Mouse (Mus musculus): ENCODE measurements around the gene Fam78b.

The Fam78b gene

DNA sequence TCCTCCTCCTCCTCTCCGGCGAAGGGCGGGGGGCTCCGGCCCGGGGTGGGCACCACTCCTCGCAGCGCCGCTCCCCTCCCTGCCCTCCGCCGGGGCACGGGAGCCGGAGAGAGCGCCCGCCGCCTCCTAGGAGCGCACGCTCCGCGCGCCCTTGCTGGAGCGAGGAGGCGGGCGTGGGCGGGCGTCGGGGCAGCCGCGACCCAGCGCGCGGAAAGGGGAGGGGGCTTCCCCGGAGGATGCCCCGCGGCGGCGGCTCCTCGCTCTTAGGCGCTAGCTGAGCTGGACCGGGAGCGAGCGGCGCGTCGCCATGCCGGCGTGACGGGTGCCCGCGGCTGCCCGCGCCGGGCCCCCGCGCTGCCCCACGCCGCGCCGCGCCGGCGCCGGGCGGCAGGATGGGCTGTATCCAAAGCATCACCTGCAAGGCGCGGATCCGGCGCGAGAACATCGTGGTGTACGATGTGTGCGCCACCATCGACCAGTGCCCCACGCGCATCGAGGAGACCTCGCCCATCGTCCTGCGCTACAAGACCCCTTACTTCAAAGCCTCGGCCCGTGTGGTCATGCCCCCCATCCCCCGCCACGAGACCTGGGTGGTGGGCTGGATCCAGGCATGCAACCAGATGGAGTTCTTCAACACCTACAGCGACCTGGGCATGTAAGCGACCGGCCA, at the start of gene Fam78b:
Gene Fam78b (plus strand): TSS at position 244 of the 670 bp plus-strand sequence.
- no peak for DNase-seq (ENCODE audit: low read depth)

DNA sequence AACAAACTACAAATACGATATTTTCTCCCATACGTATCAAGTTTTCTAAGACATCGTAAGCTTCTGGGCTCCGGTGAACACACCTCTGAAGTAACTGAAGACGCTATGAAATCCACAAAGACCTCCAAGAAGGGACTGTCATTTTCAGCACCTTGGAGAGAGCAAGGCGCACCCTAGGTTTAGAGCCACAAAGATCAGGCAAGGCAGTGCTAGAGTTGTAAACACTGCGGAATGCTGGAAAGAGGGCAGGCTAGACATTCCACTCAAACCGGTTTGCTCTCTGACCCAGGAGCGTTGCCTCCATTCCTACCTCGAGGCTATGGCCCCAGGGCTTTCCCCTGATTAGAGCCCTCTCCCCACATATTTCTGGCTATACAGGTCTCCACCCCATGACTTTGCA, 36.7 kb upstream of the Fam78b start:
- peak; percentile 37 for DNase-seq (ENCODE audit: low read depth)

DNA sequence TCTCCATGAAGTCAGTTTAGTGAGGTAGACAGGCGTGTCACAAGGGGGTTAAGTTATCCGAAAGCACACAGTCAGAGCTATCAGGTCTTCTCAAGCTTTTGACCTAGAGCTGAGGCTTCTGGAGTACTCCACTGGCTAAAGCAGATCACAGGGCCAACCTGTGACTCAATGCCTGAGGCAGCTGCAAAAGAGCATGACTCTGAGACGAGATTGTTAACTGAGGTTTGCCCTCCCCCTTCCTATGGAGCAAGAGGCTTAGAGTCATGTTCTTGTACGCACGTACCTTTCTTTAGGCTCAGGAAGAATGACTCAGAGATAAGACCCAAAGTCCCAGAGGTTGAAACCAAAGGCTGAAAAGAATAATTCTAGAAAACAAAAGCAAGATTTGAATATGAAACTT, 32.9 kb upstream of the Fam78b start:
- DNase-seq (ENCODE audit: low read depth): no peak

DNA sequence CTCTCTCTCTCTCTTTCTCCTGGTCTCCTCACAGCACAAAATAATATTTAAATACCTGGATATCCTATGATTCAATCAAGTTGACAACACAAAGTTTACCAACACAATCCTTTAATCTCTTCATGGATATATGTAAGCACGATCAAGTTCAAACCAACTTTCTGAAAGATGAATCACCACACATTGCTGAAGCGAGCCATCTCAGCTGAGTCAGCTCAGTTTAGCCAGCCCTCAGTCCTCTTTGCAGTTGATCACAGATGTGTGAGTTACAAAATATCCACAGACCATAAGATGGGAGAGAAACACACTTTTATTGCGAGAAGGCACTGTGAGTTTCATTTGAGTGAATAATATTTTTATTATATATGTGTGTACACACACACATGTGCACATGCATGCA, 27.5 kb upstream of the Fam78b start:
- DNase-seq (ENCODE audit: low read depth): no peak

DNA sequence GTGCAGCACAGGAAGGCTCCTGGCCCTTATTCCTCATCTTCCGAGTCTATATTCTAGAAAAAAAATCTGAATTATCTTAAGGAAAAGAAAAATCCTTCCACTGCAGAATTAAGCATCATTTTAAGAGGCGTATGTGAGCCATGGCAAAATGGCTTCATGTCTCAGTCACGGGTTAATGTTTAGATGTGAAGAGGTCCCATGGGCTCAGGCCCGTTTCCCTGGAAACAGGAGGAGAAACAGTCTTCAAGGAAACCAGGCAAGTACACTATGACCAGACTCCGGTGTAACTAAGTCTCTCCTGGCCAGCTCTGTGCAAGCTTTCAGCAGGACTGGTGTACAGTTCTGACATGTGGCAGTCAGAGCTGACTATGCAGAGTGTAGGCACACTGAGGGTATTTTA, 22.6 kb upstream of the Fam78b start:
- DNase-seq (ENCODE audit: low read depth): no peak

DNA sequence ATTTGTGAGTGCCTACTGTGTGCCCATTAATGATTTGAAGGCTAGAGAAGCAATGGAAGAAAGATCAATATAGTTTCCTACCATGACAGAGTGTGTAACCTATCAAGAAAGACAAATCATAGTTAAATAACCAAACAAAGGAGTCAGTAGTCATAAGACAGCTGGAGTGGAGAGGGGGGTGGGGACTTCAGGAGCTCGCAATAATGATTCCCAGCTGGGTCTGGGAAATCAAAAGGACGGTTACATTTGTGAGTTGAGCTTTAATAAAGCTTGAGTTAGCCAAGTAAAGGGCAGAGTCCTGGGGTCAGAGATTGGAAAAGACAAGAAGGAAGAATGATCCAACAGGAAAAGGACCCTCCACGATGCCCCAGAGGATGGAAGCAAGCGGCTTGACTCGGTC, 7.0 kb upstream of the Fam78b start:
- DNase-seq (ENCODE audit: low read depth): no peak

DNA sequence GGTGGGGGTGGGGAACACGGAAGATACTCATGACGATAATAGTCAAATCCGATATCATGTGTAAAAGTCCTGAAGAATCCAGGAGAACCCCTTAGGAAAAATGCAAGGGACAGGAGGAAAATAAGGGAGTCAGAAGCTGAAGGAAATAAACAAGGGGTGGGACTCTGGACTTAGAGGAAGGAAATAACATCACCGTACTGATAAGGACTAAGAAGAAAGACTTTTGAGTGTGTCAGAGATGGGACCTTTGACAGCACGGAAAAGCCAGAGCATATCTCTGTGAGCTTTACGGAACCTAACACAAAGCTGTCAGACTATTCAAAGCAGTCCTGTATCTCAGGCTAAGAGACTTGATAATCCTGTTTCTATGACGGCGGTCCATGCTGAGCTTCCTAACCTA, 5.0 kb upstream of the Fam78b start:
- no peak for DNase-seq (ENCODE audit: low read depth)

DNA sequence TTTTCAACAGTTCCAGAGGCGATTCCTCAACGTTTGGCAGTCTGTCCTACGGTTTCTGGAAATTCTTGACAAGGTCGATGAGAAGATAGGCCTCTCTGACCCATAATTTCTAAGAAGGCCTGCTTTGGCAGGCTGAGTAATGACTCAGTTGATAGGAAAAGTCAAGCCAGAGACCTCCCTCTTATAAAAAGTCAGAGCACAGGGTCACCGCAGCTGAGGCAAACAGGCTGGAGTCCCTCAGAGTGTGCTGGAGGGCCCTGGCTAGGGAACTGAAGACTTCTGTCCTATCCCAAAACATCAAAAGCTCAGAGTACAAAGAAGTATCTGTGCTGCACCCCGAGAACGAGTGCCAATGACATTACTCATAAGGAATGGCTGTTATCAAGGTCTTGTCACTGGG, 4.4 kb upstream of the Fam78b start:
- DNase-seq (ENCODE audit: low read depth): no peak

DNA sequence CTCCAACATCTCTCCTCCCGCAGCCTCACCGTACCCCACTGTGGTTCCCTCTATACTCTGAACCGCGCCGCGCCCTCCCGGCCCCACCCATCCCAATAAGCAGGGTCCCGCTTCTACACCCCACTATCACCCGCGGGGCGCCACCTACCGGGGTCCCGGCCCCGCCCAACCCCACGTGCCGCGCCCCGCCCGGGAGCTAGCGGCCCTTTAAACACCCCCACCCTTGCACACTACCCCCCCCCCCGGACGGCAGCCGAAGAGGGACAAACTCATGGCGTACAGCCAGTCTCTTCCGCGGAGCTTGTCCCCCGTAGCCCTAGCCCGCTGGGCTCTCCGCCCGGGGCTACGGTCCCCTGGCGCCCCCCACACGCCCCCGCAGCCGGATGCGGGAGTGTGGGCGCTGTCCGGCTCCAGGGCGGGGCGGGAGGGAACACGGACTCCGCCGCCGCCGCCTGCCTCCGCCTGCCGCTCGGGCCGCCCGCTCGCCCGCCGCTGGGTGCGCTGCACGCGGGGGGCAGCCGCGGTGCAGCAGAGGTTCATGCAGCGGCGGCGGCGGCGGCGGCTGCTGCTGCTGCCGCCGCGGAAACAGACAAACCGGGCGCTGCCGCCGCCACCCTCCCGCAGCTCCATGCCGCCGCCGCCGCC, 566 bp upstream of the Fam78b start:
- peak; percentile 41 for DNase-seq (ENCODE audit: low read depth)

DNA sequence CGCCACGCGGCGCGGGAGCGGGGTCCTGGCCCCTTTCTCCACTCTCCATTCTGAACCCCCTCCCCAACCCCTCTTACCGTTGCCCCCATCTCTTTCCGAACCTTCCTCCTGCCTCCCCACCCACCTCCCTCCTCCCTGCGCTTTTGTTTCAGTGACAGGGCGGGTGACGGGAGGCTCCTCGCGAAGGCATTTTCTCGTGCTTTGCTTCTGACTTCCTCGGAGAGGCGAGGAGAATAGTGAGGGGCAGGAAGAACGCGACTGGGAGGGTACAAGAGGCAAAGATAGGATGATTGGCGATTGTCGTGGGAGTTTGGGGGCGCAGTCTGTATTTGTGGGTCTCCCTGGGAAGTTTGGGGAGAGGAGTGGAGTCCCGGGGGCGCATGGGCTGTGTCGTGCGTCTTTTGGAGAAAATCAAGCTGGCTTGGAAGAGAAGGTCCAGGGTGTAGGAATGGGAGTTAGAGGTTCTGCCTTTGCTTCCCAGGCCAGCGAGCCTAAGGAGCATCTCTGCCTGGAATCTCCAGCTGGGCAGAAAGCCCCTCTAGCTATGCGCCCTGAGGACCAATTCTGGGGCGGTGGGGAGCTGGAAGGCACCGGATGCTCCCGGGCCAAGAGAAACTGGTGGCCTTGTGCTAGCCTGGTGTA, 748 bp downstream of the Fam78b start:
- no peak for DNase-seq (ENCODE audit: low read depth)

DNA sequence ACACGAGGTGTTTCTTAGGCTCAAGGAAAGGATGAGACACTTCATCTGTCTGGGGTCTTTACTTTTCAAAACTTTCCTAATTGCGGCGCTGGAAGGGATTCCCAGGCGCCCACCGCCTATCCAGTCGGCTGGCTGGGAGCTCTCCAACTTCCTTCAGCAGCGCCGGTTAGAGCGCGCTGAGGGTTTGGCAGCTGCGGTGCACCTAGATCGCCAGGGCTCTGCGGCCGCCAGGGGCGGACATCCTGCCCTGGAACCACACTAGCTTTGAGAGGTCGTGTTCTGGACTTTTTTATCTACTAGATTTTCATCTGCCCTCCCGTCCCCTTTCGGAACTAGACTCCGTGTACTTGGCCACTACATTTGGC, 1.3 kb downstream of the Fam78b start:
- no peak for DNase-seq (ENCODE audit: low read depth)

DNA sequence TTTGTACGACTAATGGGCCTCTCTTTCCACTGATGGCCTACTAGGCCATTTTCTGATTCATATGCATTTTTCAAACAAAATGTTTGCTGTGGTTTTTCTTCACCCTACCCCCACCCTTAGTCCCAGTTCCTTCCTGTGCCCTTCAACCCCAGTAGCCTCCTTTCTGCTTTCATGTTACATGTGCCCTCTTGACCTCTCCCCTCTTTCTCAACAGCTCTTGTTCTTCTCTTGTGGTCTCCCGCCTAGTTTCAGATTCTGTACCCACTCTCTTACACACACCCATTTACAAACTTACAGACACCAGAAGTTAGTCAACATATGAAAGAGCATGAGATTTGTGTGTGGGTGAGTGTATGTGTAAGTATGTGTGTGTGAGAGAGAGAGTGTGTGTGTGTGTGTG, 3.4 kb downstream of the Fam78b start:
- no peak for DNase-seq (ENCODE audit: low read depth)

DNA sequence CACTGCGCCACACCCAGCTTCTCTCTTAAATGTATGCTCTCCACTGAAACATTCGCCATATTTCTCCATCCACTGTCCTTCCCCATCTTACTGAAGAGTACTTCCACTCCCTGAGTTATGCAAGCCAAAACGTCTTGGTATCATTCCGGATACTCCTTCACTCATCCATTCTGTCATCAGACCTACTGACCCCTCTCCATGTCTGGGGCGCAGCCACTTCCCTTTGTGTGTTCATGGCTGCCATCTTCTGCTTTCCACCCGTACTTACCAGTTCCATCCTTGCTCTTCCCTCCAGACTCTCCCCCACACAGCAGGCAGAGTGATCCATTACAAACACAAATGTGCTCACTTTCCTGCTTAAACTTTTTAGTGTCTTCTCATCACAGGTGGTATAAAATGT, 6.1 kb downstream of the Fam78b start:
- DNase-seq (ENCODE audit: low read depth): no peak

DNA sequence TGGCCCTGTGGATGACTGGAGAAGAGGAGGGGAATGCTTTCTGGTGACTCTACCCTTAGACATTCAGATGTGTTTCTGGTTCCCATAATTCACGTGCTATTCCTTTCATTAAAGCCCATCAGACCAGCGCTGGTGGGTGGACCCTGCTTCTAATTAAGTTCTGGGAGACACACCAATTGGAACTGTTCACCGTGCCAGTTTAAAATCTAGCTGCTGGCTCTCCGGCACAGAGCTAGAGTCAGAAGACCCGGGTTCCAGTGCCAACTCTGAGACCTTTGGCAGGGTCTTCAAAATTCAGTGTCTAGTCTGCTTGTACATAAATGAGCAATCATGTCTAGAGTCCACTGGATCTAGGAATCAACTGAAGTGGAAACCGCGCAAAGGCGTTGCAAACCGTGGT, 9.0 kb downstream of the Fam78b start:
- no peak for DNase-seq (ENCODE audit: low read depth)

DNA sequence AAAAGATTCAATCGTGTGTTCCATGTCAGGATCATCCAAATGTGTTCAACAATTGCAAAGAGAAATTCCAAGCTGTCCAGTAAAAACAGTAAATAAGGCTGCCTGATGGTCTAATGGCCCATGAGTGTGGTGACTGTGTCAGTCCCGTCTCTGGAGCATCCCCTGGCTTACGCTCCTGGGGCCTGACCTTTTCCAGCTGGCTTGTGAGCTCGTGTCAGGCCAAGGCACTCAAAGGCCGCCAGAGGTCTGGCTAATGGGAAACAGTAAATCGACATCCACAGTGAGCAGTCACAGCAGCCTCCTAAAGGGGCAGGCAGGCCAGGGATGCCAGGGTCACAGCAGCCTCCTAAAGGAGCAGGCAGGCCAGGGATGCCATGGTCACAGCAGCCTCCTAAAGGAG, 10.1 kb downstream of the Fam78b start:
- DNase-seq (ENCODE audit: low read depth): no peak

DNA sequence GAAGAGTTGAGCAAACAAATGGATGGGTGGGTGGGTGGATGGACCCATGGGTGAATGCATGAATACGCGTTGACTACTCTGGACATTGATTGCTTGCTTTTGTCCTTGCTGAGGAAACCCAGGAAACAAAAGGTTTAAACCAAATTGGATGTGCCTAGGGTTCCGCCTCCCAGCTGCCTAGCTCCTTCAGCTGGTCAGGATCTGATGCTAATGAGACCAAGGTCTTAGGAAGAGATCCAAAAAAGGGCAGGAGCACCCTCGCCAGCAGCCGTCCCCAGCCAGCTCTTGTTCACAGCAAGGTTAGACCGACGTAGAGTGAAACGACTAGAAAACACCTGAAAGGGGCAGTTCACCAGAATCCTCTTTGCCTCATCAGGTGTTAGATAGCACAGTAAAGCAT, 11.4 kb downstream of the Fam78b start:
- no peak for DNase-seq (ENCODE audit: low read depth)

DNA sequence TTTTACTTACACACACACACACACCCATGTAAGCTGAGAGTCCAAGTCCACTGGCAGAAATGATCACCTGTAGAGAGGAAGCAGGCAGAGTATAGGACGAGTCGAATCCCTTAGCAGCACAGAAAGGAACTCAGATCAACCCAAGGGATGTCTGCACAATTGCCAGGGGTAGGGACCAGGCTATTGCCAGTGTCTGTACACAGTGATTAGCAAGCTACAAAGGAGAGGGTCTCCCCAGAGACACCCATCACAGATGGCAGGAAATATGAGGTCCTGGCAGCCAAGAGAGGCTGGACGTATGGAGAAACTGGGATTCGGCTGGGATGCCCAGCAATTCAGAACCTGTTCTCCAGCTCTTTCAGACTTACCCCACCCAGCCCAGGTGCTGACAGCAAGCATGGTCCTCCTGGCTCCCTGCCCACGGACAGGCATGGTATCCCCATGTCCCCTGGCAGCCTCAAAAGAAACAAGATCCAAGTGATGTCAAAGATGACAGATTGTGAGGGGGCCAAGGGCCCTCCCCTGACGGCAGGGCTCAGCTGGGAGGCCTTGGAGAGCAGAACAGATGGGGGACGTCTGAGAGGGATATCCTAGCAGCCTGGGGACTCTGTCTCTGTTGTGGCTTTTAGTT, 12.1 kb downstream of the Fam78b start:
- no peak for DNase-seq (ENCODE audit: low read depth)

DNA sequence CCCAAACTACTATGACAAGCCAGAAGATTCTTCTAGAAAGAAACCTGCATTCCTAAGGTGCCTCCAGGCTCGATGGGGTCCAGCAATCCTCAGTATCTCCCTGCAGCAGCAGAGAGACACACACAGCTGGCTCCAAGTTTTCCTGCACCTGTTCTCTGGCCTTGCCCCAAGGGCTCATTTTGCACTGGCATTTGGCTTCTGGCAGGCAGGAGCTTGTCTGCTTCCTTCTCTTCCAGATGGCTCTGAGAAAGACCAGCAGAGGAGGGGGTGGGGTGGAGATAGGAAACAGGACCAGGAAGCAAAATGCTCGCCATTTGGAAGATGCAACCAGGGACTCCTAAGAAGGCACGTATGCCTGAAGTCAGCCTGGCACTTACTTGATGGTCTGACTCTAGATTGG, 15.1 kb downstream of the Fam78b start:
- DNase-seq (ENCODE audit: low read depth): no peak

DNA sequence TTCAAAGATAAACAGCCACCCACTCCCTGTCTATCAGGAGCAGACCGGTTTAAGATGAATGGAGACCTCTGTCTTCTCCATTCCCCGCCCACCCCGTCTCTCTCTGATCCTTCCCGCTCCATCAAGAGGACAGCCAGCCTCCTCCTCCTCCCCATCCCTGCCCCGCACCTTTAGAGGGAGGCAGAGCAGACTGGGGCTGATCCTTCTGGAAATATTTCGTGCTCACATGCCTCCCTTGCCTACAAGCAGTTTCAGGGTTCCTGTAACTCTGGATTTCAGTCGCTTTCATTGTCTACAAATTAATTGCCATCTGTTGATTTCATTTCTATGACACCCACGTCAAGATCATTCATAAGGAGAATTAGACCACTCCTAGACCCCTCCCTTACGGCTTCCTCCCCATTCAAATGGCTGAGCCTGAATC, 20.8 kb downstream of the Fam78b start:
- DNase-seq (ENCODE audit: low read depth): no peak

DNA sequence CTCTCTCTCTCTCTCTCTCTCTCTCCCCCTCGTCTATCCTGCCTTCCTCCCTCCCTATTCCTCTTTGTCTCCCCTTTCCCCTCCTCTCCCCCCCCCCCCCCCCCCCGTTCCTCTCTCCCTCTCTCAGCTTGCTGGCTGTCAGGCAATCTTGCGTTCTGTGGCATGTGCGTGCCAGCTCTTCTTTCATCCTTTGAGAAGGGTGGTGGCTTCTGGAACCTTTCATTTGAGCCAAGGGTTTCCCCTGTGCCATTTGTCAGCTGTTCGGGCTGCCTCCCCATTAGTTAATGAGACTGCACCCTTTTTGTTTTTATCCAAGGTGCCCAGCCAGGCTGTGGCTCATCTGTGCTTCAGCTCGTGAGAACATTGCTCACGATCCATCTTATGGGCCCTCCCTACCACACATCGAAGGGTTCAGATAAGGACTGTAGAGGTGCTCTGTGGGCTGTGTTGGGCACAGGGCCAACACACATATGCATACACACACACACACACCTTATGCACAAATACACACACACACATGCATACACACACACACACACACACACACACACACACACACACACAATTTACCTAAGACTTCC, 21.4 kb downstream of the Fam78b start:
- no peak for DNase-seq (ENCODE audit: low read depth)

DNA sequence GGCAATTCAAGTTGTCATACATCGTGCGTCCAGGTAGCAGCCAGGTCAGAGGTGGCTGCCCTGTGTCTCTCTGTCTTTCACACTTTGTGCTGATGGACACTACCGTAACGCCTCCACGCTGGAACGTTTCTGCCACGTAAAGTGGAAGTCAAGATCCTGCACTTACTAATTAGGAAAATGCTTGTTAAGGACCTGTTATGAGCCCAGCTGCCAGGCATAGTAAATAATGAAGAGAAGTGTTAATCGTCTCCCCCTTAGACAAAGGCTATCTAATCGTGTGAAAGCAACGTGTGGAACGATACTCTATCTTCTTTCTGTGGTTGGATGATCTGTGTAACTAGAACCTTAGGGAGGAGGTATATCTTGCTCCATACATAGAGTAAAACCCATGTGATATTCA, 22.6 kb downstream of the Fam78b start:
- DNase-seq (ENCODE audit: low read depth): no peak

DNA sequence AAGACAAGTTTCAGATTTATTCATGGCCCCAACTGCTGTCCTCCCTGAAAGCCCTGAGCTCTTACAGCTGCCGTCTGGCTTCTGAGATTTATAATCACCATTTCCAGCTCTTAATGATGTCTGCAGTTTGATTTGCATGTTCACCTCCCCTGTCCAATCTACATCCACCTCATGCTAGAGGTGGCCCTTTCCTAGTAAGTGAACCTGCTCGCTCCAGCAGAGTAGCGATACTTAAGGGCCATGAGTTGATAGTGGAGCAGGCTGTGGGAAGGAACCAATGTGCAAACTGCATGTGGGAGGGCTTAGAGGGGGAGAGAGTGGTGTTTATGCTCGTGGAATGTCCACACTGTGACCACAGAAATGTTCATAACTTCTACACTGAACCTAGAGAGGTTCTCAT, 23.7 kb downstream of the Fam78b start:
- DNase-seq (ENCODE audit: low read depth): no peak
